Mouse (Mus musculus) natural killer cell, adult 2 months (primary cell): ENCODE measurements around the gene Hvcn1.

ENCODE experiments used
- DNase-seq, 2 experiments: peaks; one replicate each; pipeline ENCODE4 v3.0.0; 2022; ENCODE audit warnings: low spot score in 2 of 2

Gene Hvcn1

GRCm38 (mm10) chr5:122234319-122235195 is 28.0 kb downstream of the Hvcn1 start:
- DNase-seq, result peak; percentile 61 to 77

- DNase-seq, result peak; percentile 50 to 63
Measured at GRCm38 (mm10) chr5:122235196-122235836, 28.7 kb downstream of the Hvcn1 start.

- DNase-seq, result no peak
Measured at GRCm38 (mm10) chr5:122237200-122237599, 30.6 kb downstream of the Hvcn1 start.

DNA sequence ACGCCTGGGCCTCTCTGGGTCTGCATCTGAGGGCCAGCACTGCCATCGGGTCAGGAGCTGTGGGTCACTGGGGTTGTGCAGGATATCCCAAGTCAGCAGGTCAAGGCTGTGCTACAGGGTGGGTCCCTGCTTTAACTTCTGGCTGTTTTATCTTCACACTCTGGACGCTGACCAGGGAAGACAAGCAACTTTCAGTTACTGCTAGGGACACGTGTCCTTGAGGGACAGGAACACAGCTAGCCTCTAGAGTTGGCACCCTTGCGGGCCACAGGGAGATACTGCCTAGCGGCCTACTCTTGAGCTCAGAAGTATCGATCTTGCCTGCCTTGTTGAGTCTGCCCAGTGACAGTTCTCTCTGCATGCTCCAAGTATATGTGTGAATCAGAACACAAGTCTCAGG is 33.0 kb downstream of the Hvcn1 start:
- no peak for DNase-seq

DNA sequence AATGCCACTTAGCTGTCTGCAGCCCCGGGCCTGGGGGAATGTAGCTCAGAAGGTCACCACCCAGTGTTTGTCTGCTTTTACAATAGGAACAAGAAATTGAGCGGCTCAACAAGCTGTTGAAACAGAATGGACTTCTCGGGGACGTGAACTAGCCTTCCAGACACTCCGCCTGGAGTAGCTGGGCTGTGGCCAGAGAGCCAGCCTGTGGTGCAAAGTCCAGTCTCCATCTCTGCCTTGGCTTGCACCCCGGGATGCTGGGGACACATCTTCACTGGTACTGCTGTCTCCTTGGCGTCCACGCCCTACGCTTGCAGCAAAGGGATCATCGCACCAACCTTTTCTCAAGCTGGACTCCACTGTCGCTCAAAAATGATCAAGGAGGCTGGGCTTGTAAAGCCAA is 33.9 kb downstream of the Hvcn1 start:
- no peak for DNase-seq

DNA sequence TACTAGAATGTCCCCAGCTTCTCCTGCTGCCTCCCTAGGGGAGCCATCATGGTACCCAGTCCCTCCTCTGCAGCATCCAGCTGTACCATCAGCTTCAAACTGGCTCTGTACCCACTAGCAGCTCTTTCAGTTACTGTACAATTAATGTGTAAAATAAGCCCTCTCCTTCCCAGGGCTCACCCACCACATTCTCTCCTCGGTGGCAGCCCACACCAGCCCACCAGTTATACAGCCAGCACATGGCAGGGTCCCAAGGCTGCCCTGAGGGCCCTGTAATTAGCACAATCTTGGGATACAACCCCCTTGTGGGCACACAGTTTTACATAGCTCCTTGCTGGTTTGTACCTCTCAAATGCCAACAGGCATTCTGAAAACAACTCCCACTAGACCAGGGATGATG is 34.4 kb downstream of the Hvcn1 start:
- DNase-seq, result no peak

DNA sequence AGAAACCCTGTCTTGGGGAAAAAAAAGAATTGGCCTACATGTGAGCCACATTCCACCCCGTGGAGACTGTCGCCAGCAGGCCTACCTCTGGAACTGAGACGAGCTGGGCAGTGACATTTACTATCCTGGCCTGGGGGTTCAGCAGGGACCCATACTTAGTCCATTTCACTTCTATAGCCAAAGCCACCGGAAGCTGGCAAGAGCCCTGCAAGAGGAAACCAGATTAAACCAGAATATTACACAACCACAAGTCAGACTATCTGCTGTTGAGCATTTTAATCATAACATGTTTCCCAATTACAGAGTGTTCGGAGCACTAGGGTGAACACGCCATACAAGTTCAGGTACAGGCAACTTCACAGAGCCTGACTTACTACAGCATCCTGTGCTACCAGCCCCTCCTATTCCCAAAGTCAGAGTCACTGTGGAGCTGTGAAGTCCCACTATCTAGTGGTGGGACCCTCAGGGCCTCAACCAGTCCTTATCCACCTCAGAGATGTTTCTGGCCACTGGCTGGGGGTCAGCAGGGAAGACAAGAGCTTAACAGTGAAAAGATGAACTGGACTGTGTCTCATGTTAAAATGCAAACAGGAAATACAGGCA is 36.0 kb downstream of the Hvcn1 start:
- peak in 1 of 2 experiments; percentile 28 for DNase-seq

DNA sequence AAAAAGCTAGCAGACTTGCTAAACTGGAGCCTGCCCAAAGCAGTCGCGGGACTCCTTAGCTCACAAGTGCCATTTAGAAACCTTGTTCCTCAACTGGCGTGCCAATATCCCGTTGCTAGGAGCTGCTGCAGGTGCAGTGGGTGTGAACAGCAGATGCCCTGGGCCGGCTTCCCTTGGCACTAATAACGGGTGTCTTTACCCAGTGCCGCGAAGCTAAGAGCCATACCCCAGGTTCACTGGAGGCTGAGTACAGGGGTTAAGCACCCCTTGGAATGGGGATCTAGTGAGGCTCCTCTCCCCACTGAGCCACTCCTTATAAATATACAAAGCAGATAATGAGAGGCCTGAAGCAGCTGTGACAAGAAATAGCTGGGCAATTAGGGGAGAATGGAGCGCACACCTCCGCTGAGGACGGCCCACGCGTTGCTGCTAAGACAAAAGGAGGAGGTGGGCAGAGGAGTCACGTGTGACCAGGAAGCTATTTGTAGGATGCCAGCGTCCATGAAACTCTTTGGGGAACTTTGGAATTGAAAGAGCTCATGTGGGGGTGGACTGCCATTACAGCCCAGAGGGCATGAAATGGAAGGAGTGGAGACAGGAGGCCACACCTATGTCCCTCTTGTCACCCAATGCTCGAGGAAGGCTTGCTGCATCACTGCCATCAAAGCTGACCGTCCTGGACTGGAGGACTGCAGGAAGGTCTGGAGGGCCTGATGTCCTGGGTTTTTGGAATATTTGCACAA is 37.3 kb downstream of the Hvcn1 start:
- DNase-seq, result no peak

DNA sequence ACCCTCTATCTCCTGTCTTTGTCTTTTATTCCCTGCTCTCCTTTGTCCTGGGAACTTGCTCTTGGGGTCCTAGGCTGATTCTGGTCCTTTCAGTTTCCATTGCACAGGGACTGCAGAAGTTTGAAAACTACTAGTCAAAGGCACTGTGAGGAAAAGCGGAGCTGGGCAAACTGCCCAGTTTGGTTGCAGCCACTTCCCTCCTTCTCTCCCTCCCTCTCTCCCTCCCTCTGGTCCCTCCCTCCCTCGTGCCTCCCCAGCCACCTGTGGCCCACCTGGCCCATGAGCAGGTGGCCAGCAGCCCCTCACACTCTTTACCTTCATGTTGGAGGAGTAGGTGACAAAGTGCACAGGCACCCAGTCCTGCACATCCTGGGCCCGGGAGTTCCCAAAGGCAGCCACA is 38.6 kb downstream of the Hvcn1 start:
- no peak for DNase-seq

GRCm38 (mm10) chr5:122246547-122247167 is 40.1 kb downstream of the Hvcn1 start:
- DNase-seq, result no peak

DNA sequence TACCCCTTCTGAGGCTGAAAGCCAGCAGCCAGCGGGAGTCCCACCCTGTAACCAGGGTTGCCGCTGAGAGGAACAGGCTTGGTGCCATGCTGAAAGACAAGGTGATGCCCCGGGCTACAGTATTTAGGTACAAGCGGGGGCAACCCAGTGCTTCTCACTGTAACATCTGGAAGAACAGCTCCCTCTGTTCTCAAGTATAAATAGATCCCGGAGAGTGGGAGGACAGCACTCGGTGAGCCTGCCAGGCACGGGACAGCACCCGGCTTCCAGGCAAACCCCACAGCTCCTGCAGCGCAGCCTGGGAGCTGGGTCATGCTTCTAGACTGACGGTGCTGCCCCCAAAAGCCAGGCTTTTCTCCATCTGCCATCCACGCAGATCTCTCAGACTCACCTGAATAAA is 40.9 kb downstream of the Hvcn1 start:
- DNase-seq, result no peak

DNA sequence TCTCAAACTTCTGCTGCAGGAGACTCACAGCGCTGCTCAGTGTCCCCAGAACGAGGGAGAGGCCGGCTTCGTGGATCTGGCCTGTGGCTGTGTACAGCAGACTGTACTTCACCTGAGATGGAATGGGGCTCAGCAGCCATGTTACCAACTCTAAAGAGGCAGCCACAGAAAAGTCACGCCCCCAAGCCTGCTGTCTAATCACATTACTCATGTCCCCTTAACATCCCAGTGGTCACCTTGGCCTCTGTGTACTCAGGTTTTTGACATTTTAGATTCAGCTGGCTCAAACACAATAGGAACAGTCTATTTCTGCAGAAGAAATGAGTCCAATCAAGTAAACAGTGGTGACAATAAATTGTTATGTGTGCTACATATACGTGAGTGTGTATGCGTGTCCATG is 41.3 kb downstream of the Hvcn1 start:
- no peak for DNase-seq

GRCm38 (mm10) chr5:122249281-122249680 is 42.7 kb downstream of the Hvcn1 start:
- no peak for DNase-seq

DNA sequence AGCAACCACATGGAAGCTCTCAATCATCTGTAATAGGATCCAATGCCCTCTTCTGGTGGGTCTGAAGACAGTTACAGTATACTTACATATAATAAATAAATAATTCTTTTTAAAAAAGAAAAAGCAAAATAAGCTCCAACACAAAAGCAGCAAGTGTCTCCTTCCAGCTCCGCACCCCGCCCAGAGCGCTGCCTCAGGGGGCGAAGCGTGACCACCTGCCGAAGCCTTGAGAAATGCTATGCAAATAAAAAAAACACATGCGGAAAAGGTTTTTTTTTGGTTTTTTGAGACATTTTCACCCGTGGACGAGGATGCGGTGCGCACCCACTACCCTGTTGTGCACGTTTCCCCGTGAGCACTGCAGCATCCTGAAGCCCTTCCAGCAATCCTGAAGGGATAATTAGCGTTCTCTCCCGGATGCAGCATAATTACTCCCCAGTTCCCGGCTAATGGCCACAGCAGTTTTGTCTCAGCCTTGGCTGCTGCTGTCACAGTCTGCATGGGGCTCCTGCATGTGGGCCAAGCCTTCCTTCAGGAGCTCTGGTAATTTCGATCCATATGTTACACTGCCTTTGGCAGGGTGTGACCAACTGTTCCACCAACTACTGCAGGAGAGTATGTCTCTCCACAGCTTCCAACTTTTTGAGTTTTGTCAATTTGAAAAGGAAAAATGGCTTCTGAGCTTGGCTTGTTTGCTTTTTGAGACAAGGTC is 45.4 kb downstream of the Hvcn1 start:
- no peak for DNase-seq

DNA sequence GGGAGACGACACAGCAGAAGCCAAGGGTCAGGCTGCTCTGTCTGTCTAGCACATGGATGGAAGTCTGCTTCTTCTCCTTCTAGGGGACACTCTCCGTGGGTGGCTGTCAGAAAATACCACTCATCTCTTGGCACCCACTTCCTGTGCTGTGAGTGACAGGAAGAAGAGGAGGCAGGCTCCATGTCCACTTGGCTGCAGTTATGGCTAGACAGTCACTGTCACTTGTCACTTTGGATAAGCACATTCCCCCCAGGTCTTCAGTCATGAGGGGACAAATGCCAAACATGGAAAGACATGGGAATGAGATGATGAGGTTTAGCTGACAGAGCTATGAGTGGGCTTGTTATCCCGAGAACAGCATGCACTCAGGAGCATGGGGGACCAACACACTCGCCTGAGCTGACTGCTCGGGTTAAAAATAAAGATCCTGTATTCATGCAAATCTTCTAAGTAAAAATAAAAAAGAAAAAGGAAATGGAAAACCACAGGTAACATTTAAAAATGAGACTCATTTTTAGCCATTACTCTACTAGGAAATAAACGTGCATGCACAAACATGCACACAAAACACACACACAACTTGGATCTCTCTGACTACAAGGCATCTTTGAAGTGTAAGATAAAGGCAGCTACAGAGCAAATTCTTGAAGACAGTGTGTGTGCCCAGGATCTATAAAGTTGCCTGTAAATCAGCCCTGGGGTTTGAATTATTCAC is 51.6 kb downstream of the Hvcn1 start:
- DNase-seq, result peak; percentile 35 to 52

DNA sequence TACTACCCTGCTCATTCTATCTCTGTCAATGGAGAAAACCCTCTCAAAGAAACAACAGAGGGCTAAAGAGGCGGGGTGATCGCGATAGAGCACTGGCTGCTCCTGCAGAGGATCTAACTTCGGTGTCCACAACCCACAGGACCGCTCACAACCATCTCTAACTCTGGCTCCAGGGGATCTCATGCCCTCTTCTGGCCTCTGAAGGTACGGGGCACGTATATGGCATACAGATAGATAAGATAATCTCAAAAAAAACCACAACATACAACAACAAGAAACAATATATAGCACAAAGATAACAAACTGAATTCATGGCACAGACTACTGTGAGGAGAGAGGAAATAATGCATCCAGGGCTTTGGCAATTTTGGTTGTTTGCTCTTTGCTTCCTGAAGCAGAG is 55.5 kb downstream of the Hvcn1 start:
- DNase-seq, result peak; percentile 23 to 55

- DNase-seq, result peak; percentile 82 to 87
Measured at GRCm38 (mm10) chr5:122263933-122264905, 57.6 kb downstream of the Hvcn1 start, which contains the start of gene Tctn1. TSS of gene Tctn1 (minus strand) at chr5:122264460.

DNA sequence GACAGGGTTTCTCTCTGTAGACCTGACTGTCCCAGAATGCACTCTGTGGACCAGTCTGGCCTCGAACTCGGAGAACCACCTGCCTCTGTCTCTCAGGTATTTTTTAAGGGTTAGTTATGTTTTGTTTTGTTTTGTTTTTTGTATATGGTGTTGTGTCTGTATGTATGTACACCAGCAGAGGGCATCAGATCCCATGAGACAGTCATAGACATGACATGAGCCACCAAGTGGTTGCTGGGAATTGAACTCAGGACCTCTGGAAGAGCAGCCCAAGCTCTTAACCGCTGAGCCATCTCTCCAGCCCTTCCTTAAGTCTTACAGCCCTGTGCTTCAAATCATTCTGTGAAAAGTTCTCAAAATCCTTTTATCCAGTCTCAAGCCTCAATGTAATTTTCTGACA is 58.6 kb downstream of the Hvcn1 start:
- DNase-seq, result no peak

GRCm38 (mm10) chr5:122265942-122266341 is 59.3 kb downstream of the Hvcn1 start:
- no peak for DNase-seq
